Mouse (Mus musculus) thymus, adult 2 months (tissue): ENCODE data around the gene Peak1. TPM values are rescaled to one million over a fixed set of nuclear protein-coding genes. Genes with fewer than 3 reads are reported as not detected.

Source experiments
- DNase-seq: peaks from one replicate; pipeline ENCODE4 v3.0.0; 2021
- H3K27ac ChIP-seq: fragments of 200-500 bp; 2 replicates; pipeline ENCODE4 v1.5.1; 2012; ENCODE audit warnings: low read length, control low read depth; ENCODE audit not compliant: control insufficient read depth, insufficient read depth
- H3K27me3 ChIP-seq: fragments of 200-500 bp; 2 replicates; pipeline ENCODE4 v1.6.1; 2012; ENCODE audit warnings: mild to moderate bottlenecking, low read length, moderate library complexity, mixed read lengths; ENCODE audit not compliant: control insufficient read depth, insufficient read depth
- H3K36me3 ChIP-seq: fragments of 200-500 bp; 2 replicates; pipeline ENCODE4 v1.6.1; 2012; ENCODE audit warnings: mild to moderate bottlenecking, low read length, moderate library complexity; ENCODE audit not compliant: control insufficient read depth, insufficient read depth
- H3K4me1 ChIP-seq: fragments of 200-500 bp; replicated peaks from 2 replicates; pipeline ENCODE4 v1.6.1; 2012; ENCODE audit warnings: low read length; ENCODE audit not compliant: control insufficient read depth, insufficient read depth
- H3K4me3 ChIP-seq: fragments of 200-500 bp; 2 replicates; pipeline ENCODE4 v1.5.1; 2012; ENCODE audit warnings: mild to moderate bottlenecking, low read length, control low read depth, moderate library complexity; ENCODE audit not compliant: control insufficient read depth, insufficient read depth
- CTCF ChIP-seq: fragments of 200-500 bp; IDR thresholded peaks from 2 replicates; pipeline ENCODE4 v1.5.1; 2012; ENCODE audit warnings: mild to moderate bottlenecking, control low read depth, low read length, moderate library complexity, borderline replicate concordance; ENCODE audit not compliant: control insufficient read depth, poor library complexity, insufficient read depth; ENCODE audit errors: extremely low read depth
- POLR2A ChIP-seq: fragments of 200-500 bp; IDR thresholded peaks from 2 replicates; pipeline ENCODE4 v1.6.1; 2012; ENCODE audit warnings: mild to moderate bottlenecking, low read length, control low read depth, moderate library complexity; ENCODE audit not compliant: control insufficient read depth, poor library complexity, insufficient read depth; ENCODE audit errors: extremely low read depth
- WGBS: fragments of 180-500 bp; shearing (Covaris S2); methylation state at CpG from one replicate; pipeline ENCODE4 v1.1.7; 2018; 5-methylcytosine and 5-hydroxymethylcytosine counted together
- polyA plus RNA-seq: library from polyadenylated mRNA; depleted of rRNA; stranded (reverse); fragments of >200 nt; gene quantifications from 2 replicates; pipeline ENCODE4 v1.2.3, GENCODE M21; 2012; rRNA removed

The Peak1 gene
- 8.6 and 8.7 TPM in 2 replicates for polyA plus RNA-seq

DNA sequence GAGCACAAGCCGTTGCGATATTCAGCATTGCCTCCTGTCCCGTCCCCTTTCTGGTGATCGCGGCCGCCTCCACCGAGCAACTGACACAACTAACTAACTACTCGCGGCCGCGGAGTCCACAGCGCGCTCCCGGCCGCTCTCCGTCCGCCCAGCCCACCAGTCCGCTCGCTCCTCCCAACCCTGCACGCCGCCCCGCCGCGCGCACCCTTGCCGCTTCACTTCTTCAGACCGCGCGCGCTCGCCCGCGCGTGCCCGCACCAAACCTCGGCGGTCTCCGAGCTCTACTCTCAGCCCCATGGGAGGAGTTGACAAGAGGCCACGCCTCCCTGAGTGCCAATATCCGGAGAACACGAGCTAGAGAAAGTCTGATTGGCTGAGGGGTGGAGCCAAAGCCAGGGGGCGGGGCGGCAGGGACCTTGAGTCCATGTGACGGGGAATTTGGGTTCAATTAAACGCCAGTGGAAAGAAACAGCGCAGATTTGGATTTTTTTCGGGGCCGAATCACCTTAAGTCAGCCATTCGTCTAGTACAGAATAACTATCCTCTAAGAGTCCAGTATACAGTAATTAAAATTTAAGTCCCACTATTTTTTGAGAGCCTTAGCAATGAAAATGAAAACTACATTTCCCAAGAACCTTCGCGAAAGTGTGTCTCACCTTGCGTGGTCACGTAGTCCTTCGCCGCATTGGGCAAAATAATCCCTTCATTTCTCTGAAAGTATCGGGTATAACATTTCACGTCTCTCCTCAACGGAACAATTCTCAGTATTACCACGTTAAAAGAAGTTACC, at the start of gene Peak1, which contains the start of gene Hmg20a:
Gene Peak1, minus strand, starts transcription at position 120 of the 790 bp plus-strand sequence.
Gene Hmg20a, plus strand, starts transcription at position 662 of the 790 bp plus-strand sequence.
- peak within 1 kb of the TSS; percentile 95 for H3K27ac ChIP-seq
- peak within 1 kb of the TSS; percentile 65 for H3K4me3 ChIP-seq
- H3K36me3 ChIP-seq, result no peaks in the 10 kb centered on the region
- peaks cover 12% of the 10 kb centered on the region; the same call in 1 of the 2 replicates for H3K4me1 ChIP-seq
- TF ChIP-seq CTCF, result 0 out of 2 replicates have a peak, but pooled peaks have one; percentile 53
- peak; percentile 64 for TF ChIP-seq POLR2A
- under 1% methylated on average over 59 of the region's 59 CpGs for WGBS
- DNase-seq, result peak; percentile 100
- no peaks in the 10 kb centered on the region for H3K27me3 ChIP-seq

DNA sequence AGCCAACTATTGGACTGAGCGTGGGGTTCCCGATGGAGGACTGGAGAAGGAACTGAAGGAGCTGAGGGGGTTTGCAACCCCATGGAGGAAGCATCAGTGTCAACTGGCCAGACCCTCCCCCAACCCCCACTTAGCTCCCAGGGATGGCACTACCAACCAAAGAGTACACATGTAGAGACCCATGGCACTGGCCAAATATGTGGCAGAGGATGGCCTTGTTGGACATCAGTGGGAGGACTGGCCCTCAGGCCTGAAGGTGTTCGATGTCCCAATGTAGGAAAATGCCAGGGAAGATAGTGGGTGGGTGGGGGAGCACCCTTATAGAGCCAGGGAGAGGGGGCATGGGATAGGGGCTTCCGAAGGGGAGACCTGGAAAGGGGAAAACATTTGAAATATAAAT, 48.4 kb upstream of the Peak1 start:
- 95% methylated on average over 4 of the region's 4 CpGs for WGBS
- H3K4me1 ChIP-seq, result peaks cover 15% of the 10 kb centered on the region
- DNase-seq, result no peak

DNA sequence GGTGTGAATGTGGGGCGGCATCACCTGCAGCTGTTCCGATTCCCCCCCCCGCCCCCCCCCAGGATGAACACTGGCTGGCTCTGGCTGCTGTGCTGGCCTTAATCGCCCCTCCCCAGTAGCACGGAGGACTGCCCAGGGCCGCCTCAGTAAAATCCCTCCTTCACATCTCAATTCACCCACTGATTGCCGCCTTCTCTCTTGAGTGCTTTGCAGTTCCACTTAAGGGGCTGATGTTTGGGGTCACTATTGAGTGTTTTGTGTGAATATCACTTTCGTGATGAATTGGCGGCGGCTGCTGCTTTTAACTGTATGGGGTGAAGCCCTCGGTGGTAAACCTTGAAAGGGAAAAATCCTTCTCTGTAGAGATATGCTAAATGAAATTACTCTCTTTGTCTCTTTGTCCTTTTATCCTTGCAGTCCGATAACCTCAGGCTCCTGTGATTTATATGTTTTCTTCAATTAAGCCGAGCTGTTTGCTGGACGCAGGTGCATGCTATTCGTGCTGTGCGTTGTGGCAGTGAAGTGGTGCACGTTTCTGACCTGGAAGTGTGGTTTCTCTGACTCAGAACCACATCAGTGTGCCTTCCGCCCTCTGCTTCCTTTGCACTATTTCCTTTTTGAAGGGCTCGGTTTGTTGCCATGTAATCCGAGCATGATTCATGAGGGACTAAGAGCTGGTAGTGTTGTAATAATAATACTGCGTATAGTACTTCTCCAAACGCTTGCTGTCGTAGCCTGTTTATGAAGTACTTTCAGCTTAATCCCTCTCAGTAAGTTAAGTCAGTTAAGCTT, 47.2 kb upstream of the Peak1 start:
- 4% methylated on average over 23 of the region's 23 CpGs for WGBS
- no peak overlapping the region for H3K4me3 ChIP-seq
- peak; percentile 70 for DNase-seq
- TF ChIP-seq CTCF (no peak), POLR2A (no peak)
- H3K4me1 ChIP-seq, result peaks cover 15% of the 10 kb centered on the region
- H3K27me3 ChIP-seq, result no peaks in the 10 kb centered on the region
- peaks cover 9% of the 10 kb centered on the region; the same call in 1 of the 2 replicates for H3K36me3 ChIP-seq
- no peak overlapping the region for H3K27ac ChIP-seq

More for the DNA sequence above, 48.4 kb upstream of the Peak1 start:
- H3K27ac ChIP-seq, result no peak overlapping the region
- H3K27me3 ChIP-seq, result no peaks in the 10 kb centered on the region
- TF ChIP-seq CTCF (no peak), POLR2A (no peak)
- H3K36me3 ChIP-seq, result peaks cover 9% of the 10 kb centered on the region; the same call in 1 of the 2 replicates
- no peak overlapping the region for H3K4me3 ChIP-seq

DNA sequence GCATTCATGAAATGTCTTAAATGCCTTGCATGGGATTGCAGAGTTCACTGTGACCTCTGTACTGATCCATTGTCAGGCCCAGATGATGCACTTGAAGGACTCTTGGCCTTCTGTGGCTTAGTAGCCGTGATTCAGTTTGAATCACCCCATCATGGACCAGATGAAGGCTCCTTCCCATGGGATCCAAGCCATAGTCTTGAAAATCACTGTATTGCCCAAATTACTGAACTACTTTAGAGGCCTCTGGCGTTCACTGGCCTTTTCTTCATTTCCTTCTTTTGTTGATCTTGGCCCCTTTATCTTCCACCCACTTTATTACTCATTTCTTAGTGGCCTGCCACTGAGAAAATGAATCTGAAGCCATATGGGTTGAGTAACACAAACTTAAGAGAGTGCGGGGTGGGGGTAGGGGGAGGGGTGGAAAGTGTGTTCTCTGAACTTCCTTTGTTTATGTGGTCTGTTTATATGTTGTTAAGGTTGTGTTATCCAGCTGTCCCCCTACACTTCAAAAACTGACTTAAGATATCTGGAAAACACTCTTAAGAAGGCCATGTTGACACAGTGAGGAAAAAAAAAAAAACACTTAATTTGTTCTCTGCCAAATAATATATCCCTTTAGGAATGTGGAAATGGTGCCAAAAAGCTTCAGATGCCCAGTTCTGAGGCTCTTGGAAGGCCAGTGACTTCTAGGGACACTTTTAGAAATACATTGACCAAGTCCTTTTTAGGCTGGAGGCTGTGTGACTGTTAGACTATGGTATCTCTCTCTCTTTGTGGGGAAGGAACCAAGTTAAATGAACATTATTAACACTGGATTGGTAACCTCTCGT, 46.0 kb upstream of the Peak1 start:
- Histone ChIP-seq H3K27ac (no peak overlapping the region), H3K27me3 (no peaks in the 10 kb centered on the region), H3K4me3 (no peak overlapping the region), H3K4me1 (peaks cover 15% of the 10 kb centered on the region), H3K36me3 (peaks cover 9% of the 10 kb centered on the region; the same call in 1 of the 2 replicates)
- no peak for DNase-seq
- TF ChIP-seq POLR2A (no peak), CTCF (no peak)
- 85% methylated on average over 4 of the region's 4 CpGs for WGBS

DNA sequence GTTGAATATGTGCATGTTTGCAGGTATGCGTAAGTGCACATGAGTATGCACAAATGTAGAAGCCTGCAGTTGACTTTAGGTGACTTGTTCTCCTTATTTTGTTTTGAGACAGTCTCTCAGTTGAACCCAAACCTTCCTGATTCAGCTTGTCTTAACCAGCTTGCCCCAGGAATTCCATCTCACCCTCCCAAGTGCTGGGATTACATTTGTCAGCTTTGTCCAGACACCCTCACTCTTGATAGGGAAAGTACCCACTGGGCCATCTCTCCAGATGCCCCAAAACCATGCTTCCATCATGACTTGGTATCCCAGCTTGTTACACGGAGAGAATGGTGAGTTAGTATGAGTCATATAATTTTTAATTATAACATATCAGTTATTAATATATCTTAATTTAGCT, 45.2 kb upstream of the Peak1 start:
- H3K4me1 ChIP-seq, result peaks cover 15% of the 10 kb centered on the region
- H3K36me3 ChIP-seq, result peaks cover 9% of the 10 kb centered on the region; the same call in 1 of the 2 replicates
- WGBS, result 98% methylated on average over 2 of the region's 2 CpGs
- no peak for DNase-seq
- H3K27me3 ChIP-seq, result no peaks in the 10 kb centered on the region
- TF ChIP-seq CTCF (no peak), POLR2A (no peak)
- no peak overlapping the region for H3K27ac ChIP-seq
- H3K4me3 ChIP-seq, result no peak overlapping the region

DNA sequence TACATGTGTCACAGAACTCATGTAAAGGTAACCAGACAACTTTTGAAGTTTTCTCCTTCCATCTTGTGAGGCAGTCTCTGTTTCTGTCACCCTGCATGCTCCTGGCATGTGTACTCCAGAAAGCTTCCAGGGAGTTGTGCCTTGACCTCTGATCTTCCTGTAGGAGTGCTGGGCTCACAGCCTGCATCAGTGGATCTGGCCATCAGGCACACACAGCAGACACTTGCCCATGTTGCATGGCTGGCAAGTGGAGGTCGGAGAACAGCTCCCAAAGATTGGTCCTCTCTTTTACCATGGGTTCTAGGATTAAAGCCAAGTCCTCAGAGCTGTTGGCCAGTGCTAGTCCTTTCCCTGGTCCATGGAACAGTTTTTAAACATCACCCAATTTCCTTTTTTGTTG, 44.7 kb upstream of the Peak1 start:
- peaks cover 5% of the 10 kb centered on the region; the same call in 1 of the 2 replicates for H3K36me3 ChIP-seq
- DNase-seq, result no peak
- no peak overlapping the region for H3K4me3 ChIP-seq
- no peak overlapping the region for H3K27ac ChIP-seq
- 97% methylated on average over 1 of the region's 1 CpGs for WGBS
- no peaks in the 10 kb centered on the region for H3K27me3 ChIP-seq
- TF ChIP-seq CTCF (no peak), POLR2A (no peak)
- H3K4me1 ChIP-seq, result peaks cover 15% of the 10 kb centered on the region
